Mouse (Mus musculus) midbrain, embryonic 13.5 days (tissue): Measurements from ENCODE around the gene 5830411N06Rik. TPM values are rescaled to one million over a fixed set of nuclear protein-coding genes. Genes with fewer than 3 reads are reported as not detected.

Source experiments
- ATAC-seq: fragments of 200-750 bp; cut with Nextera tagmentation; 2 replicates; pipeline ENCODE4 v1.8.0; 2017; ENCODE audit warnings: mild to moderate bottlenecking, moderate TSS enrichment, moderate library complexity
- H3K27ac ChIP-seq: fragments of 300-500 bp; sonication (generic); 2 replicates; pipeline ENCODE4 v1.5.1; 2015; ENCODE audit warnings: inconsistent platforms, mild to moderate bottlenecking, moderate library complexity
- H3K27me3 ChIP-seq: fragments of 300-500 bp; sonication (generic); 2 replicates; pipeline ENCODE4 v1.6.1; 2015; ENCODE audit warnings: mild to moderate bottlenecking, inconsistent platforms
- H3K36me3 ChIP-seq: fragments of 300-500 bp; sonication (generic); 2 replicates; pipeline ENCODE4 v1.6.1; 2015; ENCODE audit warnings: mild to moderate bottlenecking, inconsistent platforms
- H3K4me1 ChIP-seq: fragments of 300-500 bp; sonication (generic); replicated peaks from 2 replicates; pipeline ENCODE4 v1.6.1; 2015; ENCODE audit warnings: inconsistent platforms
- H3K4me2 ChIP-seq: fragments of 300-500 bp; sonication (generic); replicated peaks from 2 replicates; pipeline ENCODE4 v1.6.1; 2015; ENCODE audit warnings: moderate library complexity, mild to moderate bottlenecking, inconsistent platforms
- H3K4me3 ChIP-seq: fragments of 300-500 bp; sonication (generic); replicated peaks from 2 replicates; pipeline ENCODE4 v1.5.1; 2015; ENCODE audit warnings: mild to moderate bottlenecking, inconsistent platforms
- H3K9ac ChIP-seq: fragments of 300-500 bp; sonication (generic); replicated peaks from 2 replicates; pipeline ENCODE4 v1.6.1; 2015; ENCODE audit warnings: mild to moderate bottlenecking, inconsistent platforms
- H3K9me3 ChIP-seq: fragments of 300-500 bp; sonication (generic); 2 replicates; pipeline ENCODE4 v1.6.1; 2016; ENCODE audit warnings: mild to moderate bottlenecking, inconsistent platforms
- WGBS: fragments of 180-500 bp; shearing (Covaris S2); methylation state at CpG from one replicate; pipeline ENCODE4 v1.1.7; 2015; 5-methylcytosine and 5-hydroxymethylcytosine counted together
- polyA plus RNA-seq: library from polyadenylated mRNA; unstranded; fragments of >200 nt; fragmentation: Nextera tagmentation; extraction: Ambion mirVana; gene quantifications from 2 replicates; pipeline ENCODE4 v1.2.1, GENCODE M21; 2015

5830411N06Rik gene
- not detected in 2 replicates for polyA plus RNA-seq

DNA sequence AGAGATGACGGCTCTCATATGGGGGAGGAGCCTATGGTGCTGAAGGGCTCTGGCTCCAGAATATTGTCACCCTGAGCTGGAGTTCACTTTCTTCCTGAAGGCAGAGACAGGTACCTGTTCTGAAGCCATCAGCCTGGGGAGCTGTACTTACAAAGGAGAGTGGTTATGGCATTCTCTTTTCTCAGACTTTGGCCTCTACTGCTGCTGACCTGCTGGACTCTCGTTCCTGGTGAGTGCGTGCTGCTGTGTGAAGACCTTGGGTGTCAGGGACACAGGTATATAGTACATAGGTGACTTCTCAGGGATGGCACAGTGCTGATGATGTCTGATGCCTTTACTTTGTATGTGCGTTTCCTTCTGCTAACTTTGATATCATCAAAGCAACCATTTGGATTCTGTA, at the start of gene 5830411N06Rik:
TSS of gene 5830411N06Rik (plus strand) at position 69 of the 400 bp plus-strand sequence.
- no peak for ATAC-seq
- Histone ChIP-seq H3K36me3 (no peaks in the 10 kb centered on the region), H3K4me2 (no peak within 1 kb of the TSS), H3K27me3 (no peaks in the 10 kb centered on the region), H3K9me3 (no peaks in the 10 kb centered on the region), H3K4me3 (no peak within 1 kb of the TSS), H3K4me1 (no peaks in the 10 kb centered on the region), H3K9ac (no peak within 1 kb of the TSS), H3K27ac (no peak within 1 kb of the TSS)
- 84% methylated on average over 4 of the region's 4 CpGs for WGBS

GRCm38 (mm10) chr7:140201090-140201489, 46.0 kb upstream of the 5830411N06Rik start:
- ATAC-seq, result no peak
- H3K27ac ChIP-seq, result no peak overlapping the region
- no peak overlapping the region for H3K4me3 ChIP-seq
- H3K9me3 ChIP-seq, result no peaks in the 10 kb centered on the region
- no peaks in the 10 kb centered on the region for H3K36me3 ChIP-seq
- H3K4me1 ChIP-seq, result no peaks in the 10 kb centered on the region
- no peak overlapping the region for H3K9ac ChIP-seq
- no peaks in the 10 kb centered on the region for H3K27me3 ChIP-seq
- WGBS, result 92% methylated on average over 4 of the region's 4 CpGs
- H3K4me2 ChIP-seq, result no peak overlapping the region

DNA sequence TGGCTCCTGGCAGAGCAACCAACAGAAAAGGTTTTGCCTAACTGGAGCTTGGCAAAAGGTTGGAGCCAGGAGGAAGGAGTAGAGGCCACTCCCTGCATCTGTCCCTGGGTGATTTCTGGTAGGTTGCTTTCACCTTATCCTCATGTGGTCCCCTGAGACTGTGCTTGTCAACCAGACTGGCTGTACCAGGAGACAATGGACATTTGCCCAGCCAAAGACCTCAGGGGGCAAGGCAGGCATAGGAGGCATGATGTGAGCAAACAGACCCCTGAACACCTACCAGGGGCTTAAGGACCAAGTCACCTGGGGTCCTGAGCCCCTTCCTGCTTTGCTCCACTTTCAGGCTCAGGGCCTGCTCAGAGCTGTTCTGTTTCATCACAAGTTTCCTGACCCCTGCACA, 41.2 kb upstream of the 5830411N06Rik start, which contains the start of gene Olfr524:
TSS of gene Olfr524 (minus strand) at position 101 of the 400 bp plus-strand sequence.
- H3K4me3 ChIP-seq, result no peak within 1 kb of the TSS
- no peak for ATAC-seq
- no peaks in the 10 kb centered on the region for H3K36me3 ChIP-seq

DNA sequence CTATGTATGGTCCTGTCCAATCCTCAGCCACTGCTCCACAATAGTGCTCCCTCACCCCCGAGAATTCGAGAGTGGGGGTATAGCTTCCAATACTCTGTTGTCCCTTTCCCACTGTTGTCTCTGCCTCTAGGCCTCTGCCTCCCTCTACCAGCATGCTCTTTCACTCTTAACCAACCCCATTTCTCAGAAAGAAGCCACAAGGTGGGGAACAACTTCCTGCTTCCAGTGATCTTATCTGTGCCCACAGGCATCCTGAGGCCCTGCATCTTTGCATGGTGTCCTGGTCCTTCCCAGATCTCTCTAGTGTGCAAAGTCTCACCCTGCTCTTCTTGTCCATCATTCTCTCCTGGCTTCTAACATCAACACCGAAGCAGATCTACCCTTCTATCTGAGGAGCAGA, 40.2 kb upstream of the 5830411N06Rik start:
- Histone ChIP-seq H3K9ac (no peak overlapping the region), H3K27me3 (no peaks in the 10 kb centered on the region), H3K4me1 (no peaks in the 10 kb centered on the region), H3K4me3 (no peak overlapping the region), H3K9me3 (no peaks in the 10 kb centered on the region), H3K36me3 (no peaks in the 10 kb centered on the region), H3K27ac (no peak overlapping the region), H3K4me2 (no peak overlapping the region)
- ATAC-seq, result no peak
- WGBS, result 93% methylated on average over 3 of the region's 3 CpGs

More for the DNA sequence above, 41.2 kb upstream of the 5830411N06Rik start, which contains the start of gene Olfr524:
- Histone ChIP-seq H3K27me3 (no peaks in the 10 kb centered on the region), H3K9me3 (no peaks in the 10 kb centered on the region), H3K4me2 (no peak within 1 kb of the TSS), H3K9ac (no peak within 1 kb of the TSS), H3K4me1 (no peaks in the 10 kb centered on the region), H3K27ac (no peak within 1 kb of the TSS)

- Histone ChIP-seq H3K9ac (no peak overlapping the region), H3K4me1 (no peaks in the 10 kb centered on the region), H3K9me3 (no peaks in the 10 kb centered on the region), H3K4me2 (no peak overlapping the region), H3K27me3 (no peaks in the 10 kb centered on the region), H3K27ac (no peak overlapping the region), H3K36me3 (no peaks in the 10 kb centered on the region), H3K4me3 (no peak overlapping the region)
- 79% methylated on average over 8 of the region's 8 CpGs for WGBS
- no peak for ATAC-seq
These were observed 38.9 kb upstream of the 5830411N06Rik start for GRCm38 (mm10) chr7:140208153-140208552.

GRCm38 (mm10) chr7:140208677-140209076, 38.4 kb upstream of the 5830411N06Rik start:
- H3K4me2 ChIP-seq, result no peak overlapping the region
- H3K27me3 ChIP-seq, result no peaks in the 10 kb centered on the region
- H3K36me3 ChIP-seq, result no peaks in the 10 kb centered on the region
- no peaks in the 10 kb centered on the region for H3K9me3 ChIP-seq
- no peak overlapping the region for H3K4me3 ChIP-seq
- ATAC-seq, result no peak
- no peaks in the 10 kb centered on the region for H3K4me1 ChIP-seq
- H3K27ac ChIP-seq, result no peak overlapping the region
- 91% methylated on average over 3 of the region's 3 CpGs for WGBS
- H3K9ac ChIP-seq, result no peak overlapping the region

DNA sequence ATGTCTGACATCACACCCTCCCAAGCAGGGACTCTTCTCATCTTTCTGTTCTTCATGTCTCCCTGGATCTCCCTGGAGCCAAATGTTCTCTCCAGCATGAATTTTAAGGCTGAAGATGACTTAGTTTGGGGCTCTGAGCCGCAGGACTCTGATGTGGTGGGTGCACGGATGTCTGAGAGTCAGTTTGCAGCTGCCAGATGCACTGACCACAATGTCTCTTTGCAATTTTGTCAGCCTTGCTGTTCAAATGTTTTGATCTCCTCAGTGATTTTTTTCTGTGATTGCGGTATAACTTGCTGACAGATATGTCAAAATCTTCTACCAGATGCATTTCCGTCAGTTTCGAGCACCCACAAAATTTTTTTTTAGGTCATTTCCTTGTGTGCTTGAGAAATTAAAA, 33.2 kb upstream of the 5830411N06Rik start:
- Histone ChIP-seq H3K4me2 (no peak overlapping the region), H3K4me3 (no peak overlapping the region), H3K27me3 (no peaks in the 10 kb centered on the region), H3K36me3 (no peaks in the 10 kb centered on the region), H3K27ac (no peak overlapping the region), H3K9me3 (no peaks in the 10 kb centered on the region), H3K9ac (no peak overlapping the region), H3K4me1 (no peaks in the 10 kb centered on the region)
- WGBS, result 87% methylated on average over 5 of the region's 5 CpGs
- no peak for ATAC-seq

DNA sequence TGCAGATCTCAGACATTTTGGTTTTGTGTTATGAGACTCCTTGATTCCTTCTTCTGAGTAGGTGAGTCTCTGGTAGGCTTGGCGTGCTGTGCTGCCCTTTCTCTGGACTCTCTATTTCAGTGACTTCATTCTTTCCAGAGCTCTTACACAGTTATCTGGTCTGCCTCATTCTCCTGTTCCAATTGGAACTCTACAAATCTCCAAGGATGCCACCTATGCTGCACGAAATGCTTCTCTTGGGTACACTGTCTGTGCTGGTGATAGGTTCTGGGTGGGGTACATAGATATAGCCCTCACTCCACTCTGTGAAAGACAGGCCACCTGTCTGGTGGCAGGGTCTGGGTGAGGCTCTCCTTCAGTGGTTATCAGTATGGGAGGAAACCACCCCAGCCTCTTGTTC, 29.1 kb upstream of the 5830411N06Rik start, which contains the start of gene Cd163l1:
TSS of gene Cd163l1 (plus strand) at position 301 of the 400 bp plus-strand sequence.
- Histone ChIP-seq H3K4me1 (no peaks in the 10 kb centered on the region), H3K9ac (no peak within 1 kb of the TSS), H3K4me3 (no peak within 1 kb of the TSS), H3K9me3 (no peaks in the 10 kb centered on the region), H3K36me3 (no peaks in the 10 kb centered on the region), H3K4me2 (no peak within 1 kb of the TSS), H3K27me3 (no peaks in the 10 kb centered on the region), H3K27ac (no peak within 1 kb of the TSS)
- ATAC-seq, result no peak
- 87% methylated on average over 2 of the region's 2 CpGs for WGBS

DNA sequence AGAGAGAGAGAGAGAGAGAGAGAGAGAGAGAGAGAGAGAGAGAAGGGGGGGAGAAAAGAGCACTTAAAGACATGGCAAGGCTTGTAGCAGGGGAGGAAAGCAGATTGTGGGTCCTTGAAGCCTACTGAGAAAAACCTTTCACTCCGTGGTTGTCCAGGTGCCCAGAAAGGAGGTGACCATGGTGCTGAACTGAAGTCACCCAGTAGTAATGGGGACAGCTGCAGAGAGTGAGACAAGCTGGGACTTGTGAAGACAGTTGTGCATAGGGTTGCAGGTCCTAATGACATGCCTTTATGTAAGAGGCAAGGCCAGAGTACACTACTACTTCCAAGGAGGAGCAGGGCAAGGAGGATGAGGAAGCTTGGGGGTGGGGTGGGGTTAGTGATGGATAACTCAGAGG, 27.8 kb upstream of the 5830411N06Rik start:
- no peak for ATAC-seq
- Histone ChIP-seq H3K27ac (no peak overlapping the region), H3K4me2 (no peak overlapping the region), H3K9me3 (no peaks in the 10 kb centered on the region), H3K4me1 (no peaks in the 10 kb centered on the region), H3K36me3 (no peaks in the 10 kb centered on the region), H3K9ac (no peak overlapping the region), H3K27me3 (no peaks in the 10 kb centered on the region), H3K4me3 (no peak overlapping the region)
- 22% methylated on average over 1 of the region's 1 CpGs for WGBS

DNA sequence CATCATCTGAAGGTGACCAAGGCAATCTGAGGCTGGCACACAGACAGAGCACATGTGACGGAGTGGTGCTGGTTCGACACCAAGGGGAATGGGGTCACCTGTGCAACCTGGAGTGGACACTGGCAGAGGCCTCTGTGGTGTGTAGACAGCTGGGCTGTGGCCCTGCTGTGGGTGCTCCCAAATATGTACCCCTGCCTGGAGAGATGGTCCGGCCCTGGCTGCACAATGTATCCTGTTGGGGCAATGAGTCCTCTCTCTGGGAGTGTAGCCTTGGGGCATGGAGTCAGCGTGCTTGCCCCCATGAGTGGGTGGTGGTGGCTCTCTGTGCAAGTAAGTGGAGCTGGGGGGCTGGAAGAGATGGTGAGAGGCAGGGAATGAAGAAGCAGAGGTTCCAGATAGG, 26.7 kb upstream of the 5830411N06Rik start:
- no peaks in the 10 kb centered on the region for H3K9me3 ChIP-seq
- no peak overlapping the region for H3K27ac ChIP-seq
- no peaks in the 10 kb centered on the region for H3K27me3 ChIP-seq
- WGBS, result 82% methylated on average over 4 of the region's 4 CpGs
- H3K4me1 ChIP-seq, result no peaks in the 10 kb centered on the region
- no peak overlapping the region for H3K4me2 ChIP-seq
- ATAC-seq, result no peak
- no peaks in the 10 kb centered on the region for H3K36me3 ChIP-seq
- H3K9ac ChIP-seq, result no peak overlapping the region
- H3K4me3 ChIP-seq, result no peak overlapping the region

- H3K4me1 ChIP-seq, result no peaks in the 10 kb centered on the region
- H3K27ac ChIP-seq, result no peak overlapping the region
- no peak for ATAC-seq
- H3K9me3 ChIP-seq, result no peaks in the 10 kb centered on the region
- H3K4me2 ChIP-seq, result no peak overlapping the region
- WGBS, result 87% methylated on average over 13 of the region's 13 CpGs
- no peak overlapping the region for H3K9ac ChIP-seq
- H3K36me3 ChIP-seq, result no peaks in the 10 kb centered on the region
- no peak overlapping the region for H3K4me3 ChIP-seq
- H3K27me3 ChIP-seq, result no peaks in the 10 kb centered on the region
These were observed 22.9 kb upstream of the 5830411N06Rik start for GRCm38 (mm10) chr7:140224209-140224608.

GRCm38 (mm10) chr7:140228476-140228875, 18.6 kb upstream of the 5830411N06Rik start:
- WGBS, result 88% methylated on average over 13 of the region's 13 CpGs
- H3K9ac ChIP-seq, result no peak overlapping the region

GRCm38 (mm10) chr7:140231026-140231425, 16.1 kb upstream of the 5830411N06Rik start:
- H3K4me1 ChIP-seq, result no peaks in the 10 kb centered on the region
- H3K27me3 ChIP-seq, result no peaks in the 10 kb centered on the region
- 70% methylated on average over 2 of the region's 2 CpGs for WGBS

More at GRCm38 (mm10) chr7:140228476-140228875, 18.6 kb upstream of the 5830411N06Rik start:
- Histone ChIP-seq H3K36me3 (no peaks in the 10 kb centered on the region), H3K4me1 (no peaks in the 10 kb centered on the region), H3K4me2 (no peak overlapping the region), H3K9me3 (no peaks in the 10 kb centered on the region), H3K27me3 (no peaks in the 10 kb centered on the region), H3K4me3 (no peak overlapping the region), H3K27ac (no peak overlapping the region)
- no peak for ATAC-seq

More at GRCm38 (mm10) chr7:140231026-140231425, 16.1 kb upstream of the 5830411N06Rik start:
- H3K4me2 ChIP-seq, result no peak overlapping the region
- H3K27ac ChIP-seq, result no peak overlapping the region
- no peak for ATAC-seq
- H3K36me3 ChIP-seq, result no peaks in the 10 kb centered on the region
- no peak overlapping the region for H3K9ac ChIP-seq
- H3K4me3 ChIP-seq, result no peak overlapping the region
- H3K9me3 ChIP-seq, result no peaks in the 10 kb centered on the region
